Mouse (Mus musculus): Measurements from ENCODE around the gene Gdap2.

- TF ChIP-seq POLR2A (IDR thresholded peaks at IDR 0.05; ENCODE audit: borderline replicate concordance, extremely low read depth, low read depth, low read length) (no peak), CTCF (IDR thresholded peaks at IDR 0.05; ENCODE audit: insufficient read depth, low read length) (no peak)
Measured at GRCm38 (mm10) chr3:100215469-100215868, 53.3 kb downstream of the Gdap2 start.

Measured in lung, adult 2 months (tissue).